Mouse (Mus musculus): ENCODE data around the gene Ninj2.

DNA sequence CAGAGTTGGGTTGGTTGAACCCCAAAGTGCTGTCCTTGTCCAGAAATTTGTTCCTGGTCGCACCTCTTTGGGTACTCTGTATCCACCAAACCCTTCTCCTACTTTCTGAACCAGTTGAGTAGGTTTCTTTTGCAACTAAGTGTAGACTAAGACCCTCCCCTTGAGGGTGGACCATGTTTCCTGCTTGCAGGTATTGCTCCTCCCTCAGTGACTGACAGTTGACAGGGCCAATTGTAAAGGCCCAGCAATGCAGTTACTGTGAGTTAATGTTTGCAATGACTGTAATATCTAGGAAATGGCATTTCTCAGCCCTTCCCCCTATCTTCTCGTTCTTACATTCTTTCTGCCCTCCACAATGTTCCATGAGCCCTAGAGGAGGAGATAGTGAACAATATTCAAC lies 20.5 kb upstream of the Ninj2 start:
- TF ChIP-seq CTCF (conservative IDR thresholded peaks at IDR 0.05; ENCODE audit: low read length), result no peak
- no peak for TF ChIP-seq NANOG (IDR thresholded peaks at IDR 0.05; ENCODE audit: borderline replicate concordance, low read length)
- no peak for TF ChIP-seq POU5F1 (IDR thresholded peaks at IDR 0.05; ENCODE audit: borderline replicate concordance, low read length)

Data from E14TG2a.4 (cell line).